In genomic region chr2:152339631-152340179, GRCm38 (mm10) we compare ENCODE assay signal across 28 mouse cellular contexts. TPM values are rescaled to one million over a fixed set of nuclear protein-coding genes. Genes with fewer than 3 reads are reported as not detected.
DNase-seq lines count a peak whose midpoint lies in the region; ATAC-seq and TF ChIP-seq lines count a peak whose summit lies in the region.
"Had no signal": no experiment of that assay in that cellular context is flagged by ENCODE, and none has a peak within 500 bp of the region (broad histone marks: within the 10 kb centered on the region; RNA-seq: fewer than 3 reads in every experiment).

No protein-coding gene starts in this region.

- H3K79me2 ChIP-seq in myocyte (ENCODE audit: control insufficient read depth, insufficient read depth) = peaks cover 51% of the 10 kb centered on the region

- H3ac ChIP-seq in myocyte (ENCODE audit: control insufficient read depth, insufficient read length) = no peak overlapping the region

- peaks cover 26% of the 10 kb centered on the region for H3K4me1 ChIP-seq in midbrain, embryonic 10.5 days
- 0 out of 2 replicates have a peak, but pooled peaks cover 5% of the 10 kb centered on the region for H3K4me1 ChIP-seq in intestine, postnatal 0 days (replicated peaks; ENCODE audit: control insufficient read depth, insufficient read depth, low read length)

- peak; percentile 57 for TF ChIP-seq POLR2A in myocyte (IDR thresholded peaks at IDR 0.05; ENCODE audit: insufficient read length, low read depth)

- H3K27ac ChIP-seq in midbrain, embryonic 10.5 days (replicated peaks) = no peak overlapping the region
- H3K27ac ChIP-seq in intestine, postnatal 0 days (ENCODE audit: low read depth, low read length) = no peak overlapping the region
- H3K27ac ChIP-seq: hindbrain, embryonic 13.5 days; kidney, postnatal 0 days; limb, embryonic 12.5 days; macrophage had no signal

- ATAC-seq in intestine, postnatal 0 days = no peak
- ATAC-seq: activated CD4-positive, CD25-positive, alpha-beta regulatory T cell, adult 4 months; forebrain, embryonic 14.5 days; inflammation-experienced regulatory T-cells, adult 6 months; liver, postnatal 0 days; lung, postnatal 0 days; Patski had no signal

- 89% methylated on average over 22 of the region's 22 CpGs for WGBS in midbrain, embryonic 10.5 days
- 92% methylated on average over 22 of the region's 22 CpGs for WGBS in intestine, postnatal 0 days

- H3K4me3 ChIP-seq in myocyte = peak overlapping the region; percentile 84
- no peak overlapping the region for H3K4me3 ChIP-seq in midbrain, embryonic 10.5 days
- no peak overlapping the region for H3K4me3 ChIP-seq in intestine, postnatal 0 days (ENCODE audit: low read depth, low read length)
- H3K4me3 ChIP-seq: hindbrain, embryonic 13.5 days; limb, embryonic 12.5 days had no signal

- no peaks in the 10 kb centered on the region for H3K9me3 ChIP-seq in midbrain, embryonic 10.5 days (replicated peaks)
- no peaks in the 10 kb centered on the region for H3K9me3 ChIP-seq in intestine, postnatal 0 days (ENCODE audit: control insufficient read depth)
- H3K9me3 ChIP-seq: hindbrain, embryonic 13.5 days; limb, embryonic 12.5 days had no signal

- TF ChIP-seq CTCF in intestine, postnatal 0 days (IDR thresholded peaks at IDR 0.05; ENCODE audit: low read depth) = no peak

- H3K27me3 ChIP-seq in myocyte (ENCODE audit: control insufficient read depth, insufficient read depth, insufficient read length) = no peaks in the 10 kb centered on the region
- H3K27me3 ChIP-seq in midbrain, embryonic 10.5 days (ENCODE audit: low read depth, poor library complexity, severe bottlenecking) = peaks cover 29% of the 10 kb centered on the region
- H3K27me3 ChIP-seq in intestine, postnatal 0 days (replicated peaks; ENCODE audit: control insufficient read depth, insufficient read depth, low read length) = no peaks in the 10 kb centered on the region
- H3K27me3 ChIP-seq: CH12.LX, Patski had no signal

- H3K9ac ChIP-seq in intestine, postnatal 0 days (ENCODE audit: low read depth, low read length) = no peak overlapping the region
- H3K9ac ChIP-seq: hindbrain, embryonic 13.5 days; limb, embryonic 12.5 days; liver, postnatal 0 days had no signal

- H3K36me3 ChIP-seq in myocyte (ENCODE audit: control insufficient read depth, insufficient read depth) = peaks cover 60% of the 10 kb centered on the region
- no peaks in the 10 kb centered on the region for H3K36me3 ChIP-seq in midbrain, embryonic 10.5 days
- H3K36me3 ChIP-seq in intestine, postnatal 0 days (ENCODE audit: control insufficient read depth, insufficient read depth) = no peaks in the 10 kb centered on the region
- H3K36me3 ChIP-seq: hindbrain, embryonic 13.5 days; limb, embryonic 12.5 days had no signal

- H3K4me2 ChIP-seq in myocyte (ENCODE audit: low read depth) = peak overlapping the region; percentile 84
- H3K4me2 ChIP-seq in intestine, postnatal 0 days (replicated peaks; ENCODE audit: low read depth) = no peak overlapping the region
- H3K4me2 ChIP-seq: hindbrain, embryonic 13.5 days; limb, embryonic 12.5 days; liver, embryonic 11.5 days had no signal

- intact Hi-C loops in left cerebral cortex, postnatal 4 days (cut with DNase I) = no loop called here

- peak; percentile 55 for DNase-seq in left cerebral cortex, postnatal 4 days
- no peak for DNase-seq in left cerebral cortex, adult 11 months (ENCODE audit: low spot score)
- DNase-seq in ZHBTc4 (ENCODE audit: low read depth, low spot score) = peak; percentile 56
- DNase-seq in cerebellum, adult 9-11 months = peak; percentile 63
- no peak for DNase-seq in midbrain, embryonic 10.5 days (ENCODE audit: low spot score)
- DNase-seq in kidney, postnatal 25 days = no peak
- DNase-seq: adrenal gland, postnatal 14 days; B cell, adult 2 months; gastrocnemius, postnatal 14 days; heart, adult 18-20 months; kidney, adult 2 months; liver, postnatal 0 days; right cerebral cortex, postnatal 14 days had no signal

TF ChIP-seq in myocyte, 11 proteins besides CTCF, POLR2A, EP300 and RAD21:
- TF ChIP-seq POLR2AphosphoS2 (IDR thresholded peaks at IDR 0.05; ENCODE audit: insufficient read length, low read depth) = peak; percentile 63
- no peak for TF ChIP-seq MYOG (IDR thresholded peaks at IDR 0.05; ENCODE audit: control insufficient read depth in 1 of 3, insufficient read depth in 1 of 3, insufficient read length in 2 of 3, low read depth in 2 of 3)
- TF ChIP-seq MAX (IDR thresholded peaks at IDR 0.05; ENCODE audit: low read depth) = no peak
- no peak for TF ChIP-seq E2F4 (IDR thresholded peaks at IDR 0.05; ENCODE audit: insufficient read depth)
- TF ChIP-seq MYOD1 (IDR thresholded peaks at IDR 0.05; ENCODE audit: control insufficient read depth in 1 of 3, insufficient read length in 2 of 3, low read depth in 2 of 3) = no peak

RNA-seq across cellular contexts. Expression of gene Trib3, which starts 4.1 kb away (rescaled TPM):
- 1 to 10 TPM in 1 of 2 experiments, under 1 TPM in 1; 0.92 to 1.4 TPM for total RNA-seq in left cerebral cortex, postnatal 4 days (2021)
- 410 TPM for polyA plus RNA-seq in myocyte (2012; fragmentation: generic; extraction: Trizol)
- polyA plus RNA-seq in midbrain, embryonic 10.5 days (2016; fragmentation: Nextera tagmentation; extraction: Ambion mirVana) = 2.2 and 2.8 TPM in 2 replicates
- polyA plus RNA-seq in intestine, postnatal 0 days (2015; fragmentation: Nextera tagmentation; extraction: Ambion mirVana) = 2.5 and 2.9 TPM in 2 replicates

RNA-seq across cellular contexts. Expression of gene Rbck1, which starts 7.3 kb away (rescaled TPM):
- total RNA-seq in left cerebral cortex, postnatal 4 days (2021) = 100 to 1,000 TPM; 123 to 134 TPM
- 73.3 TPM for polyA plus RNA-seq in myocyte (2012; fragmentation: generic; extraction: Trizol)
- polyA plus RNA-seq in midbrain, embryonic 10.5 days (2016; fragmentation: Nextera tagmentation; extraction: Ambion mirVana) = 92.2 and 101 TPM in 2 replicates
- 44.9 and 50.3 TPM in 2 replicates for polyA plus RNA-seq in intestine, postnatal 0 days (2015; fragmentation: Nextera tagmentation; extraction: Ambion mirVana)

RNA-seq across cellular contexts. Expression of gene Nrsn2, which starts 36.7 kb away (rescaled TPM):
- total RNA-seq in left cerebral cortex, postnatal 4 days (2021) = 10 to 100 TPM; 18.7 to 27.1 TPM
- polyA plus RNA-seq in myocyte (2012; fragmentation: generic; extraction: Trizol) = not detected
- 1.3 and 3.7 TPM in 2 replicates for polyA plus RNA-seq in midbrain, embryonic 10.5 days (2016; fragmentation: Nextera tagmentation; extraction: Ambion mirVana)
- 4.1 and 4.7 TPM in 2 replicates for polyA plus RNA-seq in intestine, postnatal 0 days (2015; fragmentation: Nextera tagmentation; extraction: Ambion mirVana)
- total RNA-seq: CH12.LX; gastrocnemius, postnatal 14 days; heart, adult 18-20 months; heart, postnatal 25 days had no signal
- polyA plus RNA-seq: activated CD4-positive, CD25-positive, alpha-beta regulatory T cell, adult 4 months; inflammation-experienced regulatory T-cells, adult 6 months; liver, postnatal 0 days; lung, postnatal 0 days; macrophage; Patski; urinary bladder, adult 2 months had no signal

RNA-seq across cellular contexts. Expression of gene Tbc1d20, which starts 46.1 kb away (rescaled TPM):
- total RNA-seq in left cerebral cortex, postnatal 4 days (2021) = 10 to 100 TPM; 41.2 to 42.6 TPM
- 51.8 TPM for polyA plus RNA-seq in myocyte (2012; fragmentation: generic; extraction: Trizol)
- 29.2 and 30.3 TPM in 2 replicates for polyA plus RNA-seq in midbrain, embryonic 10.5 days (2016; fragmentation: Nextera tagmentation; extraction: Ambion mirVana)
- 35.2 and 40.3 TPM in 2 replicates for polyA plus RNA-seq in intestine, postnatal 0 days (2015; fragmentation: Nextera tagmentation; extraction: Ambion mirVana)

RNA-seq across cellular contexts. Expression of gene Sox12, which starts 58.2 kb away (rescaled TPM):
- 100 to 1,000 TPM; 102 to 105 TPM for total RNA-seq in left cerebral cortex, postnatal 4 days (2021)
- polyA plus RNA-seq in myocyte (2012; fragmentation: generic; extraction: Trizol) = 7.8 TPM
- 8.6 and 9.2 TPM in 2 replicates for polyA plus RNA-seq in midbrain, embryonic 10.5 days (2016; fragmentation: Nextera tagmentation; extraction: Ambion mirVana)
- polyA plus RNA-seq in intestine, postnatal 0 days (2015; fragmentation: Nextera tagmentation; extraction: Ambion mirVana) = 2.8 and 3.1 TPM in 2 replicates
- total RNA-seq: CH12.LX had no signal

Comparison
In these comparisons a context has a peak if more than half of its experiments do, and no peak if none do; other contexts are left out.
1. DNase-seq: peak in left cerebral cortex, postnatal 4 days (single experiment), ZHBTc4 (single experiment) and cerebellum, adult 9-11 months (single experiment); none in left cerebral cortex, adult 11 months (single experiment), midbrain, embryonic 10.5 days (single experiment) and kidney, postnatal 25 days (0 of 2).
2. RNA of gene Trib3, which starts 4.1 kb away (polyA plus RNA-seq): 410 TPM in myocyte (single experiment); 2.2 to 2.8 TPM in midbrain, embryonic 10.5 days and 2.5 to 2.9 TPM in intestine, postnatal 0 days; every median in the first group is over 100 times any median in the second.